Mouse (Mus musculus) E14TG2a.4 (cell line): ENCODE results near the gene Gm43738.
"Not testable (repeated sequence)": the region's sequence is repeated elsewhere in the genome, so short reads cannot be mapped to it uniquely, and the experiment has no call there.

Experiments used
- H3K27me3 ChIP-seq: 2 replicates; pipeline ENCODE4 v1.6.1; 2014; ENCODE audit warnings: low read length, control low read depth; ENCODE audit not compliant: insufficient read depth
- H3K36me3 ChIP-seq: 2 replicates; pipeline ENCODE4 v1.6.1; 2014; ENCODE audit warnings: low read length, control low read depth; ENCODE audit not compliant: insufficient read depth
- H3K4me1 ChIP-seq: replicated peaks from 2 replicates; pipeline ENCODE4 v1.6.1; 2014; ENCODE audit warnings: low read depth, low read length, control low read depth
- H3K4me3 ChIP-seq: replicated peaks from 2 replicates; pipeline ENCODE4 v1.5.1; 2014; ENCODE audit warnings: mild to moderate bottlenecking, low read length
- H3K9me3 ChIP-seq: 2 replicates; pipeline ENCODE4 v1.6.1; 2014; ENCODE audit warnings: low read length, control low read depth
- CTCF ChIP-seq: conservative IDR thresholded peaks from 2 replicates; pipeline ENCODE4 v1.5.1; 2014; ENCODE audit warnings: low read length
- NANOG ChIP-seq: IDR thresholded peaks from 2 replicates; pipeline ENCODE4 v1.6.1; 2014; ENCODE audit warnings: borderline replicate concordance, low read length, mixed read lengths
- POU5F1 ChIP-seq: IDR thresholded peaks from 2 replicates; pipeline ENCODE4 v1.6.1; 2014; ENCODE audit warnings: low read length, borderline replicate concordance

Gm43738 gene

GRCm38 (mm10) chr3:89084654-89085190 is 16.2 kb downstream of the Gm43738 start:
- Histone ChIP-seq H3K27me3 (peaks cover 20% of the 10 kb centered on the region), H3K4me1 (peaks cover 42% of the 10 kb centered on the region), H3K4me3 (no peak overlapping the region), H3K9me3 (no peaks in the 10 kb centered on the region), H3K36me3 (peaks cover 21% of the 10 kb centered on the region)
- TF ChIP-seq POU5F1 (no peak), NANOG (no peak), CTCF (no peak)

GRCm38 (mm10) chr3:89084133-89084532 is 16.8 kb downstream of the Gm43738 start:
- Histone ChIP-seq H3K36me3 (peaks cover 27% of the 10 kb centered on the region), H3K4me3 (no peak overlapping the region), H3K4me1 (peaks cover 39% of the 10 kb centered on the region), H3K9me3 (no peaks in the 10 kb centered on the region), H3K27me3 (peaks cover 14% of the 10 kb centered on the region)
- TF ChIP-seq CTCF: no peak
- TF ChIP-seq POU5F1: no peak
- no peak for TF ChIP-seq NANOG

DNA sequence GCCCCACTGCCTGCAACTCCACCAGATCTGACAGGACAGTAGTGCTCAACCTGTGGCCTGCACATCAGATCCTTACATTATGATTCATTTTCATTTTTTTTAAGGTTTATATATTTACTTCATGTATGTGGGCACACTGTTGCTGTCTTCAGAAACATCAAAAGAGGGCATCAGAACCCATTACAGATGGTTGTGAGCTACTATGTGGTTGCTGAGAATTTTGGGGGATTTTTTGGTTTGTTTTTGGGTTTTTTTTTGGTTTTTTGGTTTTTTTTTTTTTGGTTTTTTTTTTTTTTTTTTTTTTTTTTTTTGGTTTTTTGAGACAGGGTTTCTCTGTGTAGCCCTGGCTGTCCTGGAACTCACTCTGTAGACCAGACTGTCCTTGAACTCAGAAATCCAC is 18.6 kb downstream of the Gm43738 start:
- H3K9me3 ChIP-seq, H3K4me3 ChIP-seq, H3K27me3 ChIP-seq: not testable (repeated sequence)
- Histone ChIP-seq H3K36me3 (peaks cover 33% of the 10 kb centered on the region), H3K4me1 (peaks cover 22% of the 10 kb centered on the region)

GRCm38 (mm10) chr3:89077383-89077782 is 23.5 kb downstream of the Gm43738 start:
- H3K36me3 ChIP-seq: peaks cover 62% of the 10 kb centered on the region
- no peaks in the 10 kb centered on the region for H3K9me3 ChIP-seq
- no peak overlapping the region for H3K4me3 ChIP-seq
- H3K4me1 ChIP-seq: 0 out of 2 replicates have a peak, but pooled peaks cover 3% of the 10 kb centered on the region
- no peaks in the 10 kb centered on the region for H3K27me3 ChIP-seq
- TF ChIP-seq CTCF (no peak), NANOG (no peak), POU5F1 (no peak)

DNA sequence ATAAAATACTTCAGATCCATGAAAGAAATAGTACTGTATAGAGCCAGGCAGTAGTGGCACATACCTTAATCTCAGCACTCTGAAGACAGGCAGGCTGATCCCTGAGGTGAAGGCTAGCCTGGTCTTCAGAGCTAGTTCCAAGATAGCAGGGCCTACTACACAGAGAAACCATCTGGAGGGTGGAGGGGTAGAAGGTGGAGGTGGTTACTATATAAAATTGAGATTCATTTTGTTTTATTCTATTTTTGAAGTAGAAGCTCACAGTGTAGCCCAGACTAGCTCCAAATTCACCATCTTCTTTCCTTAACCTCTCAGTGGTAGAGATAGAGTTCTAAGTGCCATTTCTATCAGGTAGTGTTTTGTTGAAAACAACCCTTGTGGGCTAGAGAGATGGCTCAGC is 33.6 kb downstream of the Gm43738 start:
- H3K27me3 ChIP-seq: no peaks in the 10 kb centered on the region
- peaks cover 6% of the 10 kb centered on the region; the same call in 1 of the 2 replicates for H3K4me1 ChIP-seq
- H3K9me3 ChIP-seq: no peaks in the 10 kb centered on the region
- H3K36me3 ChIP-seq: peaks cover 90% of the 10 kb centered on the region
- TF ChIP-seq NANOG (no peak), POU5F1 (no peak), CTCF (no peak)
- H3K4me3 ChIP-seq: no peak overlapping the region

DNA sequence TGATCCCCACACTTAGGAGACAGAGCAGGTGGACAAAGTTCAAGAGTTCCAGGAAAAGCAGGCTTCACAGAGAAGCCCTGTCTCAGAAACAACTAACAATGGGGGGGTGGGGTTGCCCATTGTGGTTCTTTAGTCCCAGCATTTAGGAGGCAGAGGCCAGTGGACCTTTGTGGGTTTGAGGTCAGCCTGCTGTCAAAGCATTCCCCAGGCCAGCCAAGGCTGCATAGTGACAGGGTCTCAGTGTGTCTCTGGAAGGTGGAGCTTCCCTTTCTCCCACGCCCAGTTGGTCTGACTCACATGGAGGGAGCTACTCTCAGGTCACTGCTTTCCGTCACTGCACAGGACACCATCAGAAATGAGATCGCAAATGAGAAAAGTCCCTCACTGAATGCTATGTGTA is 39.2 kb downstream of the Gm43738 start:
- H3K36me3 ChIP-seq: peaks cover 88% of the 10 kb centered on the region
- TF ChIP-seq CTCF (no peak), POU5F1 (no peak), NANOG (no peak)
- no peak overlapping the region for H3K4me3 ChIP-seq
- no peaks in the 10 kb centered on the region for H3K27me3 ChIP-seq
- no peaks in the 10 kb centered on the region for H3K9me3 ChIP-seq
- peaks cover 6% of the 10 kb centered on the region; the same call in 1 of the 2 replicates for H3K4me1 ChIP-seq

DNA sequence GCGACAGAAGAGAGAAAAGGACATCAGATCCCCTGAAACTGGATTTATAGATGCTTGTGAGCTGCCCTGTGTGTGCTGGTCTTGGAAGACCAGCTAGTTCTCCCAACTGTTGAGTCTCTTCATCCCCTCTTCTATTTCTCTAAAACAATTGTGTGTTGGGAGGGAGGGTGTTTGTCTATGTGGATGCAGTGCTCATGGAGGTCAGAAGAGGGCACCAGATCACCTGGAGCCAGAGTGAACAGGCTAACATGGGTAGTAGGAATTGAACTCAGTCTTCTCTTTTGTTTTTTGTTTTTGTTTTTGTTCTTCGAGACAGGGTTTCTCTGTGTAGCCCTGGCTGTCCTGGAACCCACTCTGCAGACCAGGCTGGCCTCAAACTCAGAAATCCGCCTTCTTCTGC is 42.1 kb downstream of the Gm43738 start:
- TF ChIP-seq CTCF: peak; percentile 61
- no peak for TF ChIP-seq NANOG
- H3K4me1 ChIP-seq: no peaks in the 10 kb centered on the region
- no peak overlapping the region for H3K4me3 ChIP-seq
- H3K9me3 ChIP-seq: no peaks in the 10 kb centered on the region
- H3K36me3 ChIP-seq: peaks cover 84% of the 10 kb centered on the region
- H3K27me3 ChIP-seq: no peaks in the 10 kb centered on the region

DNA sequence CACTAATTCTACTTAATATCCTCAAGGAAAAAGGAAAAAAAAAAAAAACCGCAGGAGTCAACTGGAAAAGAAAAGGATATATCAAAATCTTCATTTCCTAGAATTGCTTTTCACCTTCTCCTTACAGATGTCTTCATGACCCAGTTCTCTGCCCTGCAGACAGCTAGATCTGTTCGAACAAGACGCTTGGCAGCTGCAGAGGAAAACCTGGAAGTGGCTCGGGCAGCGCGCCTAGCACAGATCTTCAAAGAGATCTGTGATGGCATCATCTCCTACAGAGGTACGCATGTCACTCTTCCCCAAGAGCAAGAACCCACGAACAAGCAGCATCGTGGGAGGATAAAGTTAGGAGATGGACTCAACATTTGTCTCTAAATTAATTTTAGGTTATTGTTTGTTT is 42.5 kb downstream of the Gm43738 start:
- Histone ChIP-seq H3K27me3 (no peaks in the 10 kb centered on the region), H3K36me3 (peaks cover 83% of the 10 kb centered on the region), H3K4me1 (no peaks in the 10 kb centered on the region), H3K4me3 (no peak overlapping the region), H3K9me3 (no peaks in the 10 kb centered on the region)
- TF ChIP-seq POU5F1 (no peak), NANOG (no peak), CTCF (no peak)

GRCm38 (mm10) chr3:89043359-89043758 is 57.5 kb downstream of the Gm43738 start:
- H3K27me3 ChIP-seq: no peaks in the 10 kb centered on the region
- no peak overlapping the region for H3K4me3 ChIP-seq
- TF ChIP-seq POU5F1 (no peak), NANOG (no peak), CTCF (no peak)
- H3K4me1 ChIP-seq: no peaks in the 10 kb centered on the region
- peaks cover 78% of the 10 kb centered on the region for H3K36me3 ChIP-seq
- H3K9me3 ChIP-seq: no peaks in the 10 kb centered on the region
